Mouse (Mus musculus) mouse embryonic stem cell (cell line): ENCODE results near the gene Hadhb.
"Not testable (repeated sequence)": the region's sequence is repeated elsewhere in the genome, so short reads cannot be mapped to it uniquely, and the experiment has no call there.

ENCODE experiments used
- in situ Hi-C, 2 experiments: fragments of 300-500 bp; cut with MboI; formaldehyde crosslinking; loops; 1 replicate in 1 of 2; 3 replicates in 1 of 2; pipeline ENCODE4 v1.14.3; 2019 to 2020; ENCODE audit warnings: low sequenced_read_pairs in 2 of 2, low pct_unique_long_range_greater_than_20kb in 1 of 2, mixed read lengths in 1 of 2; ENCODE audit not compliant: unreplicated experiment in 1 of 2

Hadhb gene

DNA sequence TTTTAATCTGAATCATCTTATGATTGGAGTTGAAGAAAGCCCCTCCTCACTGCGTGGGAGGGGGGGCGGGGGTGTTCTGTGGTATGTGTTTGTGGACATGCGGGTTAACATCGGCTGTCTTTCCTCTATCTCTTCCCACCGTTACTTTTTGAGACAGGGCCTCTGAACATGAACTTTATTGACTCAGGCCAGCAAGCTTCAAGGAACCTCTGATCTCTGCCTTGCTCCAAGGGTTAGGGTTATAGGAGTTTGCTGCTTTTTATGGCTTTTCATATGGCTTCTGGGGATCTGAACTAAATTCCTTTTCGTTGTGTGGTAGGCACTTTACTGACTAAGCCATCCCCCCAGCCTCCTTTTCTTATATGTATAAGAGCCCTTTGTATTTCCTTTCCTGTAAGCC is 7.3 kb downstream of the Hadhb start:
- in situ Hi-C loops: no loop called here

- in situ Hi-C loops: no loop called here
Measured at GRCm38 (mm10) chr5:30165234-30165946, 10.3 kb downstream of the Hadhb start.

GRCm38 (mm10) chr5:30170303-30170940 is 15.4 kb downstream of the Hadhb start:
- in situ Hi-C loops: no loop called here

DNA sequence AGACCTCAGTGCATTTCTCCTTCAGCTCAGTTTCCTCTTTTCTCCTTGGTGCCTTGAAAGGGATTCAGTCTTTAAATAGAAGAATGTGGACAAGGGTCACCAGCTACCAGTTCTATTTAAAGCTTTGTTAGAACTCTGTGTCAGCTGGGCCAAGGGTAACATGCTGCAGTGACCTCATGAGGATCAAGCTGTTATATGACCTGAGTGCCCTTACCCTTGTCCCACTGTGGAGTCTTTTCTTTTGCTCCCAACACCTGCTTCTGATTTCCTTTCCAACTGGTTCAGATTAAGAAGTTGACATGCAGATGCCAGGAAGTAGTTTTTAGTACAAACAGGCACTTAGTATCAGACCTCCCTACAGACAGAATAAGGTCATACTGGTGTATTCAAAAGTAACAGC is 17.1 kb downstream of the Hadhb start:
- in situ Hi-C loops: no loop called here

- in situ Hi-C loops: no loop called here
Measured at GRCm38 (mm10) chr5:30172931-30173692, 18.1 kb downstream of the Hadhb start.

GRCm38 (mm10) chr5:30175811-30176210 is 20.8 kb downstream of the Hadhb start:
- in situ Hi-C loops: no loop called here

DNA sequence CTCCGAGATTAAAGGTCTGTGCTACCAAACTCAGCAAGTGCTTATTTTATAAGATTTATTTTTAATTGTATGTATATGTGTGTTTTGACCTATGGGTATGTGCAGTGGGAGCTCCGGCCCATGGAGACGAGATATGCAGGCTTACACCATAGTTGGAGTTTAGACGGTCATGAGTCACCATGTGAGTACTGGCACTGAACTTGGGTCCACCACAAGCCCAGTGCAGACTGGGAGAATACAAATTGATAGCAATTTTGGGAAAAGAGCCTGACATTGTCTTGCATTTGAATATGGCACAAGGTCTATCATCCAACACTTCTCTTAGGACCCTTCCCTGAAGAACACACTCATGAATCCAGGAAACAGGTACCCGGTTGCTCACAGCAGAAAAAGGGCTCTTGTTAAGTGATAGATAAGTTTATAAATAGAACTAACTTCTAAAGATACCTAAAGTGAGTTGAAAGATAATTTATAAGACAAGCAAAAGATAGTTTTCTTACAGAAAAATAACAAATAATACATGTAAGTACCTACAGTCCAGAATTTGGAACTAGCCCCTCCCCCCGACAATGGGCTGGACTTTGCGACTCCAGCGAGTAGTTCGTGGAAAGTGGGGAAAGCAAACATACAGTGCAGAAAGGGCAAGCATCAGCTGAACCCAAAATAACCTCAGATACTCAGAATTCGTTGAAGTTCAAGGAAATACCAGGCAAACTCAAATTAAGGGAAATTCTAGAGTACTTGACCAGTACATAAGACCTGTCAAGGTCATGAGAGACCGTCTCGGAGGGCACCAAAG is 32.8 kb downstream of the Hadhb start:
- in situ Hi-C loops: no loop called here

GRCm38 (mm10) chr5:30192452-30192851 is 37.4 kb downstream of the Hadhb start:
- in situ Hi-C loops: no loop called here

DNA sequence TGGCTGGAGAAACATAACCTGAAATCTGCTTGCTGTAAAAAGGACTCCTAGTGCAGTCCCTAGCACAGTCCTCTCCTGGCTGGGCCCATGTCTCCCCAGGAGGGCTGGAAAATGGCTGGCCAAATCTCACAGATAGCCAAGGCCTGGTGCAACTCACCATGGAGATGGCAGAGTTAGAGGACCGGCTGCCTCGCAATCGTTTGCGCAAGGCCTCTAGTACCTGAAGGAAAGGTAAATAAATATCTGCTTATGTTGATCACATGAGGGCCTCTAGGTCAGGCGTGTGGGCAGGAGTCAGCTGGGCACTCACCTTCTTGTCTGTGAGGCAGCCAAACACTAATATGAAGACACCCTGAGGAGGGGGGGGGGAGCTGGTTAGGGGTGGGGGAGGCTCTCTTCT is 40.3 kb downstream of the Hadhb start:
- in situ Hi-C loops: no loop called here

DNA sequence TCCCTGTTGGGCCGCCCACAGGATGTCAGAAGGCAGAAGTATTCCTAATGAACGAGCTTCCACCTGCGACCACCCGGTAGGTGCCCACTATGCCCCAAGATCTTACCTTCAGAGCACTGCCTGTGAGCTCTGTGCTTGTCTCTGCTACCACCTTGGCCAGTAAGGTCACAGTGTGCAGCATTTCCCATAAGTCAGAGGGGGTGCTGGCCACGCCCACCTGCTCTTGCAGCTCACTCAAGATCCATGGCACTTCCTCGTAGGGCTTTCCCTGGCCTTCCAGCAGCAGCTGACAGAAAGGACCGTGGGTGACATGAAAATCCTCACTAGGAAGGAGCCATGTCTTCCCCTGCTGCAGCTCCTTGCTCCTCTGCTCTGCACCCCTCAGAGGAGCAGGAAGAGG is 43.2 kb downstream of the Hadhb start:
- in situ Hi-C loops: no loop called here

DNA sequence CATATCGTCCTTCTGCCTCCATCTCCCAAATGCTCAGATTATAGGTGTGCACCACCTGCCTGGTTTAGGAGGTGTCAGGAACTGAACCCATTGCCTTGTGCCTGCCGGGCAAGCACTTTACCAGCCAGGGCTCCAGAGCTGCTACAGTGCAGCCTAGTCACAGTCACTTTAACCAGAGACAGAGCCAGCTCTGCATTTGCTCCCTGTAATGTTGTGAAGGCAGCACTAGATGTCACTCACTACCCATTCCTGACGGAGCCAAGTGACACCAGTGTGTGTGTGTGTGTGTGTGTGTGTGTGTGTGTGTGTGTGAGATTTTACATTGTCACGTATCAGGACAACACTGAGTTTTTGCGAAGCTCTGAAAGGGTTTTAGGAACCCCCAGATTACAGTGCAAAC is 46.5 kb downstream of the Hadhb start:
- in situ Hi-C loops: no loop called here

DNA sequence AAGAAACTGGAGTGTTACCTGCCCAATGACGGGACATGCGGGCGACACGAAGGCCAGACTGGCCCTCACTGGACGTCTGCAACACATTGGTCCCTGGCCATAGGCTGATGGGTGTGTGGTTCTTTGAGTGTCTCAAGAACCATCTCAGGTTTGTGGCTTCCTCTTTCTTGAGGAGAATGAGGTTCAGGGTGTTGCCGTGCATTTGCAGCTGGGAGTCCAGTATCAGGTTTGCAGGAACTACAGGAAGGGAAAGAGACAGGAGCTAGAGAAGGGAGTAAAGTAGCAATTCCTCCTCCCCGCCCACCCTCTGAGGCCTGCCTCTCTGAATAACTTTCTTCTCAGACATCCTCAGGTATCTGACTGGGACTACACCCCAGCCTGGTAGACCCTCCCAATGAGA is 47.2 kb downstream of the Hadhb start:
- in situ Hi-C loops: no loop called here

DNA sequence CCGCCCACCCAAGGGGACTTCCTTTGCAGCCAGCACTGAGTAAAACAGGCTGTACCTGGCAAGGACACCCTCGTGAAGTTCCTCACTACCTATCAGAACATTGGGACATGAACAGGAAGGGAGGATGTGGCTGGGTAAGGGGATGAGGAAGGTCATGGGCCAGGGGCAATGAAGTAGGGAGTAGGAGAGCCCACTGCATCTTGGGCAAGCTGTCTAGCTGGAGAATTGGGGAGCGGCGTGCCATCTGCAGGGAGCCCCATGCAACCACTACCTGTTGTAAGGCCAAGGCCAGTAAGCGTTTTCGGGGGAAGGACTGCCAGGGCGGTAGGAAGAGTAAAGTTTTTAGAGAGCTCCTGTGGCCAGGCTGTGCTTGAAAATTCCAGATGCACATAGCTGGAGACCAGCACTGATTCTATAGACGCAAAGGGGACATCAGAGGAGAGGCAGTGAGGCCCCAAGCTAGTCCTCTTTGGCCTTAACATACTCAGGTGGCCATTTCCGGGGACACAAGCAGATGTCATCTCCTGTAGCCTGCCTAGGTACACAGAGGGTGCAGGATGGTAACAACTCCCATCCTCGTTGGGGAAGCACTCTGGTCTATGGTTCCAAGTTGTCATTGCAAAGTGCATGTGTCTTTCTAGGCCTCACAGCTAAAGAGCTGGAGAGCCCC is 48.3 kb downstream of the Hadhb start:
- in situ Hi-C loops: no loop called here

GRCm38 (mm10) chr5:30204441-30204840 is 49.4 kb downstream of the Hadhb start:
- in situ Hi-C loops: no loop called here

DNA sequence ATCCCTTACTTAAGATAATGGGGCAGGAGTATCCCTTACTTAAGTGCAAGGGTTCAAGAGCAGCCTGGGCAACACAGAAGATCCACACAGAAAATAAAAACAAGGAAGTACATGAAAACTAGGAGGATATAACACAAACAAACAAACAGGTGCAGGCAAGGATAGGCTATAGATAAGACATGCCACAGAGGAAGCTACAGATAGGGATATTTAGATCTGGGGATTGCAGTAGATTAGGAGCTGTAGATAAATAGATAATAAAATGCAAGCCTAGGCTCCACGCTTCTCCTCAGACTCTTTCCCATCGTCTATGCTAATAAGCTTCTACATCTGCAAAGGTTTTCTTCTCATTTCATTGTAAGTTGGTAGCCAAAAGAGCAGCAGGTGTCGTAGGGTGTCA is 50.0 kb downstream of the Hadhb start:
- in situ Hi-C loops: no loop called here

DNA sequence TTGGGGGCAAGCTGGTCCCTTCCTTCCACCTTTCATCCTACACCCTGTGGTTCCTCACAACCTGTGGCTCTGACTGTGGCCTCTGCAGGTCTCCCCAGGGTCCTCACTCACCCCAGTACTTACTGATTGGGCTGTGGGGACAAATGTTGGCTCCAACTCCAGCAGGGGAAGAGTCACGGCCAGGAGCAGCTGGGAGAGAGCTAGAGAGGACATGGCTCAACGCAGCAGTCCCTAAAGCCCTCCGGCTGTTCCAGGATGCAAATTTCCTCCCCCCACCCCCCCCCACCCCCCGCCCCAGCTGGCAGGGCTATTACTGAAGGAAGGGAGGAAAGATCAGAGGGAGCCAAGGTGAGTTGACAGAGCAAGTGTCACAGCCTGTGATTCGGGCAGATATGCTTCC is 50.4 kb downstream of the Hadhb start, which contains the start of gene Adgrf3:
Adgrf3 (minus strand) TSS at position 230 of the 400 bp plus-strand sequence.
- in situ Hi-C loops: no loop called here

DNA sequence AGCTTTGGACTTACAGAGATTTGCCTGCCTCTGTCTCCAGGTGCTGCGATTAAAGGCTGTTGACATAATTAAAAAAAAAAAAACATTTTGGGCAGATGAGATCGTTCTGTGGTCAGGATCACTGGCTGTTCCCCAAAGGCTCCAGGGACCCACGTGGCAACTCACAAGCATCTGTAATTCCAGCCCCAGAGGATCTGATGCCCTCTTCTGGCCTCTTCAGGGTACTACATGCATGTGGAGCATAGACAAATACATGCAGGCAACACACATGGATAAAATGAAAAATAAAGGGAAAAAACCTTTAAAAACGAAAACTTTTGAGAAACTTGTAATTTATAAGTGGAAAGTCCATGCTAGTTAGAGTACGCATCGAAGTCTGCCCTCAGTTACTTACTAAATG is 52.2 kb downstream of the Hadhb start:
- in situ Hi-C loops: no loop called here

DNA sequence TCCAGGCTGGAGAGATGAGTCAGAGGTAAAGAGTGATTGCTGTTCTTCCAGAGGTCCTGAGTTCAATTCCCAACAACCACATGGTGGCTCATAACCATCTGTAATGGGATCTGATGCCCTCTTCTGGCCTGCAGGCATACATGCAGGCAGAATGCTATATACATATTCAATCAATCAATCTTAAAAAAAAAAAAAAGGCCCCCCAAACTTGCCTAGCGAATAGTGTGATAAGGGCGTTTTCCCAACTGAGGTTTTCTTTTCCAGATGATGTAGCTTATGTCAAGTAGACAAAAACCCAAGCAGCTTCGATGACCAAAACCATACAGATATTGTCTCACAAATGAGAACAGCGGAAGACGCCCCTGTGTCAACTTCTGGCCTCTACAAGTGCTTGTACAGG is 55.7 kb downstream of the Hadhb start:
- in situ Hi-C loops: not testable (repeated sequence)
